Mouse (Mus musculus): ENCODE data around the gene Adgra1.

Gene Adgra1

GRCm38 (mm10) chr7:139900896-139901295 lies 66.9 kb downstream of the Adgra1 start:
- Histone ChIP-seq H3K36me3 (ENCODE audit: insufficient read depth, low read length) (no peaks in the 10 kb centered on the region), H3K4me1 (replicated peaks; ENCODE audit: low read depth, low read length) (peaks cover 9% of the 10 kb centered on the region), H3K27me3 (ENCODE audit: insufficient read depth, low read length) (peaks cover 40% of the 10 kb centered on the region), H3K9me3 (ENCODE audit: low read length) (no peaks in the 10 kb centered on the region), H3K4me3 (replicated peaks; ENCODE audit: low read length) (no peak overlapping the region)
- TF ChIP-seq POU5F1 (IDR thresholded peaks at IDR 0.05; ENCODE audit: borderline replicate concordance, low read length) (no peak), CTCF (conservative IDR thresholded peaks at IDR 0.05; ENCODE audit: low read length) (no peak), NANOG (IDR thresholded peaks at IDR 0.05; ENCODE audit: borderline replicate concordance, low read length) (no peak)

GRCm38 (mm10) chr7:139901981-139902380 lies 68.0 kb downstream of the Adgra1 start:
- H3K27me3 ChIP-seq (ENCODE audit: insufficient read depth, low read length): peaks cover 29% of the 10 kb centered on the region
- no peaks in the 10 kb centered on the region for H3K9me3 ChIP-seq (ENCODE audit: low read length)
- TF ChIP-seq POU5F1 (IDR thresholded peaks at IDR 0.05; ENCODE audit: borderline replicate concordance, low read length): no peak
- no peak for TF ChIP-seq NANOG (IDR thresholded peaks at IDR 0.05; ENCODE audit: borderline replicate concordance, low read length)
- no peak for TF ChIP-seq CTCF (conservative IDR thresholded peaks at IDR 0.05; ENCODE audit: low read length)
- H3K4me1 ChIP-seq (replicated peaks; ENCODE audit: low read depth, low read length): peaks cover 15% of the 10 kb centered on the region
- H3K4me3 ChIP-seq (replicated peaks; ENCODE audit: low read length): no peak overlapping the region
- no peaks in the 10 kb centered on the region for H3K36me3 ChIP-seq (ENCODE audit: insufficient read depth, low read length)

GRCm38 (mm10) chr7:139905261-139905660 lies 71.3 kb downstream of the Adgra1 start:
- H3K4me1 ChIP-seq (replicated peaks; ENCODE audit: low read depth, low read length): peaks cover 29% of the 10 kb centered on the region
- H3K27me3 ChIP-seq (ENCODE audit: insufficient read depth, low read length): peaks cover 11% of the 10 kb centered on the region
- H3K4me3 ChIP-seq (replicated peaks; ENCODE audit: low read length): no peak overlapping the region
- no peaks in the 10 kb centered on the region for H3K36me3 ChIP-seq (ENCODE audit: insufficient read depth, low read length)
- H3K9me3 ChIP-seq (ENCODE audit: low read length): no peaks in the 10 kb centered on the region
- TF ChIP-seq POU5F1 (IDR thresholded peaks at IDR 0.05; ENCODE audit: borderline replicate concordance, low read length): no peak
- no peak for TF ChIP-seq CTCF (conservative IDR thresholded peaks at IDR 0.05; ENCODE audit: low read length)
- TF ChIP-seq NANOG (IDR thresholded peaks at IDR 0.05; ENCODE audit: borderline replicate concordance, low read length): no peak

GRCm38 (mm10) chr7:139905661-139906060 lies 71.7 kb downstream of the Adgra1 start:
- H3K4me1 ChIP-seq (replicated peaks; ENCODE audit: low read depth, low read length): peaks cover 29% of the 10 kb centered on the region
- no peaks in the 10 kb centered on the region for H3K9me3 ChIP-seq (ENCODE audit: low read length)
- no peaks in the 10 kb centered on the region for H3K36me3 ChIP-seq (ENCODE audit: insufficient read depth, low read length)
- no peak overlapping the region for H3K4me3 ChIP-seq (replicated peaks; ENCODE audit: low read length)
- peaks cover 12% of the 10 kb centered on the region for H3K27me3 ChIP-seq (ENCODE audit: insufficient read depth, low read length)
- peak; percentile 56 for TF ChIP-seq CTCF (conservative IDR thresholded peaks at IDR 0.05; ENCODE audit: low read length)
- TF ChIP-seq NANOG (IDR thresholded peaks at IDR 0.05; ENCODE audit: borderline replicate concordance, low read length): no peak

- Histone ChIP-seq H3K36me3 (ENCODE audit: insufficient read depth, low read length) (no peaks in the 10 kb centered on the region), H3K9me3 (ENCODE audit: low read length) (no peaks in the 10 kb centered on the region)
- TF ChIP-seq CTCF (conservative IDR thresholded peaks at IDR 0.05; ENCODE audit: low read length) (no peak), NANOG (IDR thresholded peaks at IDR 0.05; ENCODE audit: borderline replicate concordance, low read length) (no peak), POU5F1 (IDR thresholded peaks at IDR 0.05; ENCODE audit: borderline replicate concordance, low read length) (no peak)
These were observed 74.2 kb downstream of the Adgra1 start for GRCm38 (mm10) chr7:139908176-139908575.

GRCm38 (mm10) chr7:139909469-139909868 lies 75.5 kb downstream of the Adgra1 start:
- H3K4me1 ChIP-seq (replicated peaks; ENCODE audit: low read depth, low read length): peaks cover 37% of the 10 kb centered on the region
- H3K4me3 ChIP-seq (replicated peaks; ENCODE audit: low read length): no peak overlapping the region
- H3K36me3 ChIP-seq (ENCODE audit: insufficient read depth, low read length): no peaks in the 10 kb centered on the region
- no peaks in the 10 kb centered on the region for H3K9me3 ChIP-seq (ENCODE audit: low read length)
- no peak for TF ChIP-seq CTCF (conservative IDR thresholded peaks at IDR 0.05; ENCODE audit: low read length)
- no peak for TF ChIP-seq NANOG (IDR thresholded peaks at IDR 0.05; ENCODE audit: borderline replicate concordance, low read length)
- no peak for TF ChIP-seq POU5F1 (IDR thresholded peaks at IDR 0.05; ENCODE audit: borderline replicate concordance, low read length)
- H3K27me3 ChIP-seq (ENCODE audit: insufficient read depth, low read length): peaks cover 38% of the 10 kb centered on the region

More at GRCm38 (mm10) chr7:139908176-139908575, 74.2 kb downstream of the Adgra1 start:
- peaks cover 32% of the 10 kb centered on the region for H3K27me3 ChIP-seq (ENCODE audit: insufficient read depth, low read length)
- peak overlapping the region; percentile 57 for H3K4me3 ChIP-seq (replicated peaks; ENCODE audit: low read length)
- peaks cover 29% of the 10 kb centered on the region for H3K4me1 ChIP-seq (replicated peaks; ENCODE audit: low read depth, low read length)

- H3K27me3 ChIP-seq (ENCODE audit: insufficient read depth, low read length): peaks cover 34% of the 10 kb centered on the region
- H3K4me1 ChIP-seq (replicated peaks; ENCODE audit: low read depth, low read length): peaks cover 43% of the 10 kb centered on the region
- TF ChIP-seq NANOG (IDR thresholded peaks at IDR 0.05; ENCODE audit: borderline replicate concordance, low read length) (no peak), CTCF (conservative IDR thresholded peaks at IDR 0.05; ENCODE audit: low read length) (no peak), POU5F1 (IDR thresholded peaks at IDR 0.05; ENCODE audit: borderline replicate concordance, low read length) (no peak)
These were observed 76.3 kb downstream of the Adgra1 start for GRCm38 (mm10) chr7:139910204-139910835.

GRCm38 (mm10) chr7:139914141-139915047 lies 80.4 kb downstream of the Adgra1 start:
- no peaks in the 10 kb centered on the region for H3K36me3 ChIP-seq (ENCODE audit: insufficient read depth, low read length)
- peak overlapping the region; percentile 75 for H3K4me3 ChIP-seq (replicated peaks; ENCODE audit: low read length)
- TF ChIP-seq POU5F1 (IDR thresholded peaks at IDR 0.05; ENCODE audit: borderline replicate concordance, low read length) (no peak), NANOG (IDR thresholded peaks at IDR 0.05; ENCODE audit: borderline replicate concordance, low read length) (no peak), CTCF (conservative IDR thresholded peaks at IDR 0.05; ENCODE audit: low read length) (no peak)
- no peaks in the 10 kb centered on the region for H3K9me3 ChIP-seq (ENCODE audit: low read length)
- H3K27me3 ChIP-seq (ENCODE audit: insufficient read depth, low read length): peaks cover 46% of the 10 kb centered on the region
- H3K4me1 ChIP-seq (replicated peaks; ENCODE audit: low read depth, low read length): peaks cover 35% of the 10 kb centered on the region

More at GRCm38 (mm10) chr7:139910204-139910835, 76.3 kb downstream of the Adgra1 start:
- Histone ChIP-seq H3K9me3 (ENCODE audit: low read length) (no peaks in the 10 kb centered on the region), H3K36me3 (ENCODE audit: insufficient read depth, low read length) (no peaks in the 10 kb centered on the region), H3K4me3 (replicated peaks; ENCODE audit: low read length) (no peak overlapping the region)

All from E14TG2a.4 (cell line).